Mouse (Mus musculus) B cell, adult 67 days (primary cell): ENCODE measurements around the gene Fam84a. TPM values are rescaled to one million over a fixed set of nuclear protein-coding genes. Genes with fewer than 3 reads are reported as not detected.

ENCODE experiments used
- total RNA-seq, 2 experiments: library from RNA; stranded (reverse); gene quantifications; 4 replicates each; pipeline ENCODE4 v1.2.4; 2023

Gene Fam84a
- not detected for total RNA-seq

GRCm38 (mm10) chr12:14151921-14152320 is at the start of gene Fam84a:
Fam84a (minus strand) TSS chr12:14152054.

